Mouse (Mus musculus): ENCODE results near the gene Hspb2. TPM values are rescaled to one million over a fixed set of nuclear protein-coding genes. Genes with fewer than 3 reads are reported as not detected.

Gene Hspb2
- polyA plus RNA-seq, 1 experiment from 2014 or later = 19.2 TPM

GRCm38 (mm10) chr9:50746214-50746677 lies 5.9 kb downstream of the Hspb2 start, which contains the start of gene 2310030G06Rik:
2310030G06Rik (minus strand) TSS chr9:50746536.
- H3K27ac ChIP-seq = 0 out of 2 replicates have a peak within 1 kb of the TSS, but pooled peaks have one; percentile 7
- under 1% methylated on average over 19 of the region's 19 CpGs for WGBS

GRCm38 (mm10) chr9:50745806-50746205 lies 6.3 kb downstream of the Hspb2 start:
- H3K9ac ChIP-seq (replicated peaks) = peak overlapping the region; percentile 53
- H3K4me1 ChIP-seq (replicated peaks) = peaks cover 10% of the 10 kb centered on the region
- H3K27me3 ChIP-seq = no peaks in the 10 kb centered on the region; the same call in 1 of the 2 replicates
- H3K4me3 ChIP-seq (replicated peaks) = peak overlapping the region; percentile 40
- ATAC-seq (ENCODE audit: insufficient number of reproducible peaks, insufficient read depth, low FRiP score, low TSS enrichment, low read depth) = no peak
- peak overlapping the region; percentile 69 for H3K4me2 ChIP-seq
- 0 out of 2 replicates have a peak overlapping the region, but pooled peaks have one; percentile 7 for H3K27ac ChIP-seq
- no peaks in the 10 kb centered on the region for H3K9me3 ChIP-seq
- WGBS = 17% methylated on average over 7 of the region's 7 CpGs
- H3K36me3 ChIP-seq = no peaks in the 10 kb centered on the region

More at GRCm38 (mm10) chr9:50746214-50746677, 5.9 kb downstream of the Hspb2 start, which contains the start of gene 2310030G06Rik:
- peak within 1 kb of the TSS; percentile 53 for H3K9ac ChIP-seq (replicated peaks)
- H3K4me1 ChIP-seq (replicated peaks) = peaks cover 10% of the 10 kb centered on the region
- H3K4me2 ChIP-seq = peak within 1 kb of the TSS; percentile 69
- no peaks in the 10 kb centered on the region for H3K36me3 ChIP-seq
- peak within 1 kb of the TSS; percentile 40 for H3K4me3 ChIP-seq (replicated peaks)
- no peak for ATAC-seq (ENCODE audit: insufficient number of reproducible peaks, insufficient read depth, low FRiP score, low TSS enrichment, low read depth)
- no peaks in the 10 kb centered on the region for H3K9me3 ChIP-seq
- peaks cover 3% of the 10 kb centered on the region; the same call in 1 of the 2 replicates for H3K27me3 ChIP-seq

DNA sequence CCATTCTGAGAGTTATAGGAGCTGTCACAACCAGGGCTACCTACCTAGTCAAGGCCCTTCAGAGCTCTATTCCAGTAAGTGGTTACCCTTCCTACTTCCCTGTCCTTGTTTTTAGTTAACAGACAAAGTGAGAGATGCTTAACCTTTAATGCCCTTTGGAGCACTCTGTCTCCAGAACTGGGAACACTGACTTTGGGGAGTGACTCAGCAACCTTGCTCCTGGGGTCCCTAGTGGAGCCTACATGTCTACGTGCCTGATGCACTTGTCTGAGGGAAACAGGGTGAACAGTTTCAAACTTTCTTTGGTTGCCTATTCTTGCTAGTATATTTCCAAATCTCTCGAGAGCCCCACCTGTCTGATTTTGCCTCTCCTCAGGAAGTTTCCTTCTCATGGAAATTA lies 9.4 kb downstream of the Hspb2 start:
- no peak for ATAC-seq (ENCODE audit: insufficient number of reproducible peaks, insufficient read depth, low FRiP score, low TSS enrichment, low read depth)
- H3K27ac ChIP-seq = no peak overlapping the region
- H3K4me3 ChIP-seq (replicated peaks) = no peak overlapping the region
- no peaks in the 10 kb centered on the region for H3K36me3 ChIP-seq
- H3K9ac ChIP-seq (replicated peaks) = no peak overlapping the region
- peaks cover 14% of the 10 kb centered on the region for H3K4me1 ChIP-seq (replicated peaks)
- no peak overlapping the region for H3K4me2 ChIP-seq
- H3K27me3 ChIP-seq = no peaks in the 10 kb centered on the region; the same call in 1 of the 2 replicates
- H3K9me3 ChIP-seq = no peaks in the 10 kb centered on the region
- WGBS = 69% methylated on average over 2 of the region's 2 CpGs

DNA sequence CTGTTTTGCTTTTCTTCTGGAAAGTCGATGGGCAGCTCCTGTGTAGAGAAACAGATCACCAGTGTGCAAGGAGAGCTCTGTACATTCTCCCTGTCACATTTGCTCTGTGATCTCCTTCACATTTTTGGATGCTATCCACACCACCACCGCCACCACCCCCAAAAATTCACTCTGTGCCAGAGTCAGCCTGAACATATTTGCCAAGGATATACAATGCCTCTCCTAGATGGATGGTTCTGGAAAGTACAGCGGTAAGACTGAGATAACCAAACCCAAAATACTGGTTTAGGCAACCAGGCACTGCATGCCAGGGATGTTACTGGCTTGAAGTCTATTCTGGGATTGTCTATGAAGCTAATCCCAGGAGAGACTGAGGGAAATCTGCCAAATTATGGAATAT lies 9.9 kb downstream of the Hspb2 start:
- no peak for ATAC-seq (ENCODE audit: insufficient number of reproducible peaks, insufficient read depth, low FRiP score, low TSS enrichment, low read depth)
- Histone ChIP-seq H3K4me3 (replicated peaks) (no peak overlapping the region), H3K4me2 (no peak overlapping the region), H3K4me1 (replicated peaks) (peaks cover 14% of the 10 kb centered on the region), H3K27me3 (no peaks in the 10 kb centered on the region; the same call in 1 of the 2 replicates), H3K9ac (replicated peaks) (no peak overlapping the region), H3K9me3 (no peaks in the 10 kb centered on the region), H3K36me3 (no peaks in the 10 kb centered on the region), H3K27ac (no peak overlapping the region)
- 91% methylated on average over 3 of the region's 3 CpGs for WGBS

DNA sequence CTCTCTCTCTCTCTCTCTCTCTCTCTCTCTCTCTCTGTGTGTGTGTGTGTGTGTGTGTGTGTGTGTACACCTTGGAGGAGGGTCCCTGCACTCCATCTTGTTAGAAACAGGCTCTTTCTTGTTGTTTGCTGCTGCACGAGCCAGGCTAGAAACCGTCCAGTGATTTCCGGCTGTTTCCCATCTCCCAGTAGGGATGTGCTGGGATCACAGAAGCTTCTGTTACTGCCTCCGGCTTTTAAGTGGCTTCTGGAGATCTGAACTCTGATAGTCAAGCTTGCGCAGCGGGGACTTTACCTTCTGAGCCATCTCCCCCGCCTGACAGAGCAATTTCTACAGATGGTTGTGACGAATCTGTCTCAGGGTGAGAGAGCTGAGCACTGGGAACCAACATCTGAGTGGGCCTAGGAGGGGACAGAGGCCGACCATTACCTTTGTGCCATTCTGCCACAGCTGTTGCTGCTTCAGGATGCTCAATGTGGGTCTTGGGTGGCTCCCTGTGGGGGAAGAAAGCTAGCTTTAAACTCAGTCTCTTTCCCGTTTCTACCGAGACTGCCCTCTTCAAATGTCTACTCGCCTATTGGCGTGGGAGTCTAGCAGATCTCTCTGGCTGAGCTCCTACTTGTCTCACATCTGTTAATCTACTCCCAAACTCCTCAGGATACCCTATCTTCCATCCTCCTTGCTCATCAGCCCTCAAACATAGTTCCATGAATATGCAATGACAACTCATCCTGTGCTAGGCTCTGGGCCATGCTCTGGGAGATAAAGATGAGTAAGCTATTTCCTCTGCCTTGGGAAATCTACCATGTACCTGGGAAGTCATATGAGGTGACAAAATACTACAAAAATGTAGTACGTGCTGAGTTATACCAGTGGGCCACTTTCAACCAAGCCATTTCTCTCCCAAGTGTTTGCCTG lies 11.0 kb downstream of the Hspb2 start:
- no peaks in the 10 kb centered on the region for H3K9me3 ChIP-seq
- 84% methylated on average over 14 of the region's 14 CpGs for WGBS

DNA sequence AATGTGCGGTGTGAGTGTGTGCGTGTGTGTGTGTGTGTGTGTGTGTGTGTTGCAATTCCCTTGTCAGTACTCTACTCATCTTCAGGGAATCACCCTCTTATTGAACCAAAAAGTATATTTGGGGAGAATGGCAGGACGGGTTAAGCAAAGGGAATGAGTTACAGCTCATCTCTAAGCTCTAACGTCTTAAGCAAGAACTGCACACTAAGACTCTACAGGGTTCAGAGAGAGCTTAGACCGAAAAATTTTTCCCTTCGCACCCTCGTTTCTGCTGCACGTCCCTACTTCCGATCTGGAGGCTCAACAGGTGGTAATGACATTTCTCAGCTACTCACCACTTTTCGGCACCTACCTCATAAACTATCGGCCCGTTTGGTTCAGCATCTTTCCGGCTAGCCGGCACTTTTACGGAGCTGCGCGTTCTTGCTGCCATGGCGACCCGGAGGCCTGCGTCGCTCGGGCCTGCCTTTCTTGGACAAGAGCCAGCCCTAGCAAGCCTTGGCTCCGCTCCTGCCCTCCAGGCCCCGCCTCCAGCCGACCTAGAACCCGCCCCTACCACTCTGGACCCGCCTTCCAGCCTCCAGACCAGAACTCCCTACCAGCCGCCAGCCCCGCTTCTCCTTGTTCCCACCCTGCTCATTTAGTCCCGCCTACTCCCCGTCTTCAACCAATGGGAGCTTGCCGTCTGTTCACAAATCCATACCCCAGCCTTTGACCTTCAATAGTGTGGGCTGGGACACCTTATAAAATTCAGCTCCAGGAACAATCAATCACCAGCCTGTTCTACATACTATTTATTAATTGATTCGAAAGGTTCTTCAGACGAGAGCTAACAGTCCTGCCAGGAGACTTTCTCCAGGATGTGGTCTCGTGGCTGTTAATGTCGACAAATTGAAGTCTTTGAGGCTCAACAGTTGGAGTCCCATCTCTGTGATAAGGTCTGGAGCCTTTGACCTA lies 13.0 kb downstream of the Hspb2 start, which contains the start of gene Dixdc1:
Gene Dixdc1 (minus strand): TSS at position 604 of the 957 bp plus-strand sequence.
- peaks cover 7% of the 10 kb centered on the region for H3K4me1 ChIP-seq (replicated peaks)
- H3K27me3 ChIP-seq = no peaks in the 10 kb centered on the region
- H3K27ac ChIP-seq = no peak within 1 kb of the TSS
- no peaks in the 10 kb centered on the region for H3K9me3 ChIP-seq
- H3K36me3 ChIP-seq = no peaks in the 10 kb centered on the region
- peak within 1 kb of the TSS; percentile 39 for H3K4me3 ChIP-seq (replicated peaks)
- WGBS = 13% methylated on average over 36 of the region's 36 CpGs
- peak within 1 kb of the TSS; percentile 63 for H3K4me2 ChIP-seq
- H3K9ac ChIP-seq (replicated peaks) = no peak within 1 kb of the TSS
- ATAC-seq (ENCODE audit: insufficient number of reproducible peaks, insufficient read depth, low FRiP score, low TSS enrichment, low read depth) = peak; percentile 96

More for the DNA sequence above, 11.0 kb downstream of the Hspb2 start:
- H3K27me3 ChIP-seq = no peaks in the 10 kb centered on the region; the same call in 1 of the 2 replicates
- peaks cover 7% of the 10 kb centered on the region for H3K4me1 ChIP-seq (replicated peaks)
- H3K4me3 ChIP-seq (replicated peaks) = no peak overlapping the region
- H3K9ac ChIP-seq (replicated peaks) = no peak overlapping the region
- ATAC-seq (ENCODE audit: insufficient number of reproducible peaks, insufficient read depth, low FRiP score, low TSS enrichment, low read depth) = no peak
- H3K27ac ChIP-seq = no peak overlapping the region
- no peaks in the 10 kb centered on the region for H3K36me3 ChIP-seq
- H3K4me2 ChIP-seq = no peak overlapping the region

GRCm38 (mm10) chr9:50734989-50735388 lies 17.2 kb downstream of the Hspb2 start:
- ATAC-seq (ENCODE audit: insufficient number of reproducible peaks, insufficient read depth, low FRiP score, low TSS enrichment, low read depth) = no peak
- no peak overlapping the region for H3K27ac ChIP-seq
- no peaks in the 10 kb centered on the region for H3K9me3 ChIP-seq
- 3% methylated on average over 9 of the region's 9 CpGs for WGBS
- no peak overlapping the region for H3K9ac ChIP-seq (replicated peaks)
- H3K27me3 ChIP-seq = no peaks in the 10 kb centered on the region
- H3K4me3 ChIP-seq (replicated peaks) = no peak overlapping the region
- no peaks in the 10 kb centered on the region for H3K36me3 ChIP-seq
- 0 out of 2 replicates have a peak overlapping the region, but pooled peaks have one; percentile 15 for H3K4me2 ChIP-seq
- peaks cover 7% of the 10 kb centered on the region for H3K4me1 ChIP-seq (replicated peaks)

- no peaks in the 10 kb centered on the region for H3K9me3 ChIP-seq
- no peaks in the 10 kb centered on the region for H3K27me3 ChIP-seq
- H3K4me3 ChIP-seq (replicated peaks) = no peak overlapping the region
- H3K9ac ChIP-seq (replicated peaks) = no peak overlapping the region
- WGBS = 20% methylated on average over 4 of the region's 4 CpGs
- no peaks in the 10 kb centered on the region for H3K36me3 ChIP-seq
- no peak overlapping the region for H3K27ac ChIP-seq
- ATAC-seq (ENCODE audit: insufficient number of reproducible peaks, insufficient read depth, low FRiP score, low TSS enrichment, low read depth) = no peak
- no peak overlapping the region for H3K4me2 ChIP-seq
- H3K4me1 ChIP-seq (replicated peaks) = peaks cover 7% of the 10 kb centered on the region; the same call in 1 of the 2 replicates
Observed at GRCm38 (mm10) chr9:50732560-50732959, 19.6 kb downstream of the Hspb2 start.

GRCm38 (mm10) chr9:50729600-50729999 lies 22.6 kb downstream of the Hspb2 start:
- 55% methylated on average over 4 of the region's 4 CpGs for WGBS
- no peak overlapping the region for H3K4me3 ChIP-seq (replicated peaks)
- H3K4me1 ChIP-seq (replicated peaks) = peaks cover 32% of the 10 kb centered on the region
- no peak overlapping the region for H3K4me2 ChIP-seq
- no peak overlapping the region for H3K27ac ChIP-seq
- H3K9ac ChIP-seq (replicated peaks) = no peak overlapping the region
- no peaks in the 10 kb centered on the region for H3K27me3 ChIP-seq
- ATAC-seq (ENCODE audit: insufficient number of reproducible peaks, insufficient read depth, low FRiP score, low TSS enrichment, low read depth) = no peak
- no peaks in the 10 kb centered on the region for H3K9me3 ChIP-seq
- H3K36me3 ChIP-seq = no peaks in the 10 kb centered on the region

- H3K27me3 ChIP-seq = no peaks in the 10 kb centered on the region
- WGBS = under 1% methylated on average over 40 of the region's 45 CpGs
- peaks cover 44% of the 10 kb centered on the region for H3K4me1 ChIP-seq (replicated peaks)
- H3K4me2 ChIP-seq = peak overlapping the region; percentile 83
- no peaks in the 10 kb centered on the region for H3K36me3 ChIP-seq
- H3K9me3 ChIP-seq = no peaks in the 10 kb centered on the region
- peak overlapping the region; percentile 70 for H3K9ac ChIP-seq (replicated peaks)
- peak; percentile 93 for ATAC-seq (ENCODE audit: insufficient number of reproducible peaks, insufficient read depth, low FRiP score, low TSS enrichment, low read depth)
- peak overlapping the region; percentile 71 for H3K4me3 ChIP-seq (replicated peaks)
- peak overlapping the region; percentile 88 for H3K27ac ChIP-seq
Observed at GRCm38 (mm10) chr9:50727925-50728651, 24.1 kb downstream of the Hspb2 start.
